Mouse (Mus musculus): ENCODE data around the gene Gm47996. TPM values are rescaled to one million over a fixed set of nuclear protein-coding genes. Genes with fewer than 3 reads are reported as not detected.
"Not testable (repeated sequence)": the region's sequence is repeated elsewhere in the genome, so short reads cannot be mapped to it uniquely, and the experiment has no call there.

The Gm47996 gene
- polyA plus RNA-seq (2015; fragmentation: Nextera tagmentation; extraction: Ambion mirVana), result not detected in 2 replicates

DNA sequence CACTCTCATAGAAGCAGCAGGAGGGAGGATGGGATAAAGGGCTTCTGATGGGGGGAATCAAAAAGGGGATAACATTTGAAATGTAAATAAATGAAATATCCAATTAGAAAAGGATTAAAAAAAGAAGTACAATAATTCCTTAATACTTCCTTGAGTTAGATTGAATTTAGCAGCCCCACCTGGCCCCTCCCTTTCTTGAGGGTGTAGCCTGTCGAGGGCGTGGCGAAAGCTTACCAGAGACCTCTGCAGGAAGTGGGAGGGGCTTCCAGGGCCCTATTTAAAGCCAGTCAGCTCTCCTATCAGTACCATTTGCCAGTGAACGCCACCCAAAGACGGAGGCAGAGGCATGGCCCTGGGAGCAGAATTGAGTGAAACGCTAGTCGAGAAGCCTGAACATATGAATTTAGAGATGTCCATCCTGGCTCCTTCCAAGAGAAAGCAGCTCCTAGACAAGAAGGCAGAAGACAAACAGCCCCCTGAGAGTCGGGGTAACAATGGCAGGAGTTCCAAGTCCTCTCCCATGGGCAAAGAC lies at the start of gene Gm47996:
TSS of gene Gm47996 (plus strand) at position 308 of the 532 bp plus-strand sequence.
- not testable (repeated sequence) for H3K36me3 ChIP-seq; H3K9me3 ChIP-seq; H3K27ac ChIP-seq; H3K9ac ChIP-seq; H3K4me2 ChIP-seq (replicated peaks); H3K27me3 ChIP-seq (replicated peaks); H3K4me3 ChIP-seq (replicated peaks); ATAC-seq; H3K4me1 ChIP-seq (replicated peaks)
- WGBS, result 75% methylated on average over 5 of the region's 8 CpGs

DNA sequence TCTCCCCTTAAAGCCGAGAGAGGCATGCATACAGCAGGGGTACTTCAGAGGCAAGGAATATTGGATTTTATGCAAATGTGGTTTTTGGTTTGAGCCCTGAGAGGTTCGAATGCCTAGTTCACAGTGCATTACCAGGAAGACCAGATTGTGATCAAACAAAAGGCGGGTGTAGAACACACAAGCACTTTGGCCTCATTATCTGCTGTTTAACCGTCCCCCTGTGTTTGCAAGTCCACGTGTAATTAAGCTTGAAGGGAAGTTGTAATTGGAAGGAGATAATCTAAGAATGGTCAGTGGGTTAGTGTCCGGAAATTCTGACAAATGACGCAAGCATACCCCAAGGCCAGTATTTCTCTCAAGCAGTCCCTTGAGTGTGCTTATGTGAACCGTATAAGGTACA lies 43.9 kb upstream of the Gm47996 start:
- H3K4me2 ChIP-seq (replicated peaks), result no peak overlapping the region
- H3K36me3 ChIP-seq, result no peaks in the 10 kb centered on the region
- H3K27me3 ChIP-seq (replicated peaks), result no peaks in the 10 kb centered on the region
- H3K9ac ChIP-seq, result no peak overlapping the region
- H3K4me1 ChIP-seq (replicated peaks), result 0 out of 2 replicates have a peak, but pooled peaks cover 3% of the 10 kb centered on the region
- no peaks in the 10 kb centered on the region for H3K9me3 ChIP-seq
- H3K27ac ChIP-seq, result no peak overlapping the region
- peak; percentile 57 for ATAC-seq
- no peak overlapping the region for H3K4me3 ChIP-seq (replicated peaks)
- 38% methylated on average over 8 of the region's 8 CpGs for WGBS

DNA sequence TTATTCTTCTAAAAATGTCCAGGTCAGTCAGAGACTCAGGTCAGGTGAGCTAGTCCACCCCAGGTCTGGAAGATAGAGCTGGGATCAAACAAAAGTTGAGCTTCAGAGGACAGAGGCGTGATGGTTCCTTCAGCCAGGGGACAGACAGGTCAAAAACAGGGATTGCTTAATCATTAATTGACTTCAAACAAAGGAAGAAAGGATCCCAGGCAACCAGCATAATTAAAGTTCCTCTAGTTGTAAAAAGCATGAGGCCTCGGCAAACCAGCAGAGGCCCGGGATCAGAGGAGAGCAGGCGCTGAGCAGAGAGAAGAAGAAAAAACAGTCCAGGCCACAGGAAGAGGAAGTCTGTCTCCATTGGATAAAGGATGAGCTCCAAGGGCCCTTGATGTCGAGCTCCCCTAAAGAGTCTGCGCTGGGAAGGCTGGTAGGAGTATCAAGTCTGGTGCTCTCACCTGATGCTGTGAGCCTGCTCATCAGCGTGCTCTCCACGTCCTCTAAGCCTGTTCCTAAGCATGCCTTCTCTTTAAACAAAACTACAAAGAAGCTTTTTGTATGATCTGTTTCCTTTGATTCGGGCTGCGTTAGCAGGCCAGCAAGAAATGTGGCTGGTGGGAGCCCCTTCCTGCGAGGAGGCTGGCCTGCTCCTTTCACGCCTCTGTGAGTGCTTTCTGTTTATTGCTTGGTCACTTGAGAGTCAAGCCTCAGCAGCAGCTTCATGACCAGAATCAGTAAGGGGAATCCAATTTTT lies 42.5 kb upstream of the Gm47996 start:
- H3K4me1 ChIP-seq (replicated peaks), result 0 out of 2 replicates have a peak, but pooled peaks cover 3% of the 10 kb centered on the region
- no peak overlapping the region for H3K4me3 ChIP-seq (replicated peaks)
- 0 out of 2 replicates have a peak overlapping the region, but pooled peaks have one; percentile 4 for H3K9ac ChIP-seq
- ATAC-seq, result peak; percentile 73
- H3K27ac ChIP-seq, result peak overlapping the region; percentile 80
- no peaks in the 10 kb centered on the region for H3K9me3 ChIP-seq
- H3K36me3 ChIP-seq, result no peaks in the 10 kb centered on the region
- H3K27me3 ChIP-seq (replicated peaks), result no peaks in the 10 kb centered on the region
- peak overlapping the region; percentile 35 for H3K4me2 ChIP-seq (replicated peaks)
- WGBS, result 17% methylated on average over 12 of the region's 12 CpGs

DNA sequence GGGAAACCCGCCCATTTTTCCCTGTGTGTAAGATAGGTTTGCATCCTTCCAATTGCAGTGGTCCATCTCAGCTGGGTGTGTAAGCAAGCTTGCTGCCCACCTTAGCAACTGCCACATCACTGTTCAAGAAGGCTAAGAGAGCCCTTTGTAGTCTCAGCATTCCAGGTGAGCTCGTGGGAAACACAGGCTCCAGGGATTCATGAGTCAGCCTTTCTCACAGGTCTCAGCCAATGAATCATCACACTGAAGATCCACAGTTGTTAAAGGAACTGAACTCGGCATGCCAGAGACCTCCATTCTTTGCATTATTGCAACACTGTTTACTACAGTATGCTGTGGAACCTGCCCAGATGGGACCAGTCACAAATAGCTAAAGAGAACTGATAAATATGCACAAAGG lies 41.3 kb upstream of the Gm47996 start:
- Histone ChIP-seq H3K9ac (no peak overlapping the region), H3K27ac (0 out of 2 replicates have a peak overlapping the region, but pooled peaks have one; percentile 61), H3K36me3 (no peaks in the 10 kb centered on the region), H3K4me1 (replicated peaks) (0 out of 2 replicates have a peak, but pooled peaks cover 3% of the 10 kb centered on the region), H3K27me3 (replicated peaks) (no peaks in the 10 kb centered on the region), H3K4me2 (replicated peaks) (no peak overlapping the region), H3K4me3 (replicated peaks) (no peak overlapping the region), H3K9me3 (no peaks in the 10 kb centered on the region)
- WGBS, result 47% methylated on average over 3 of the region's 3 CpGs
- no peak for ATAC-seq

- Histone ChIP-seq H3K4me3 (replicated peaks) (no peak overlapping the region), H3K9me3 (no peaks in the 10 kb centered on the region), H3K9ac (no peak overlapping the region), H3K27ac (no peak overlapping the region), H3K4me2 (replicated peaks) (no peak overlapping the region), H3K27me3 (replicated peaks) (no peaks in the 10 kb centered on the region), H3K36me3 (no peaks in the 10 kb centered on the region), H3K4me1 (replicated peaks) (0 out of 2 replicates have a peak, but pooled peaks cover 3% of the 10 kb centered on the region)
- WGBS, result 70% methylated on average over 2 of the region's 2 CpGs
- ATAC-seq, result no peak
Observed at GRCm38 (mm10) chr1:151171572-151172461, 38.1 kb upstream of the Gm47996 start.

DNA sequence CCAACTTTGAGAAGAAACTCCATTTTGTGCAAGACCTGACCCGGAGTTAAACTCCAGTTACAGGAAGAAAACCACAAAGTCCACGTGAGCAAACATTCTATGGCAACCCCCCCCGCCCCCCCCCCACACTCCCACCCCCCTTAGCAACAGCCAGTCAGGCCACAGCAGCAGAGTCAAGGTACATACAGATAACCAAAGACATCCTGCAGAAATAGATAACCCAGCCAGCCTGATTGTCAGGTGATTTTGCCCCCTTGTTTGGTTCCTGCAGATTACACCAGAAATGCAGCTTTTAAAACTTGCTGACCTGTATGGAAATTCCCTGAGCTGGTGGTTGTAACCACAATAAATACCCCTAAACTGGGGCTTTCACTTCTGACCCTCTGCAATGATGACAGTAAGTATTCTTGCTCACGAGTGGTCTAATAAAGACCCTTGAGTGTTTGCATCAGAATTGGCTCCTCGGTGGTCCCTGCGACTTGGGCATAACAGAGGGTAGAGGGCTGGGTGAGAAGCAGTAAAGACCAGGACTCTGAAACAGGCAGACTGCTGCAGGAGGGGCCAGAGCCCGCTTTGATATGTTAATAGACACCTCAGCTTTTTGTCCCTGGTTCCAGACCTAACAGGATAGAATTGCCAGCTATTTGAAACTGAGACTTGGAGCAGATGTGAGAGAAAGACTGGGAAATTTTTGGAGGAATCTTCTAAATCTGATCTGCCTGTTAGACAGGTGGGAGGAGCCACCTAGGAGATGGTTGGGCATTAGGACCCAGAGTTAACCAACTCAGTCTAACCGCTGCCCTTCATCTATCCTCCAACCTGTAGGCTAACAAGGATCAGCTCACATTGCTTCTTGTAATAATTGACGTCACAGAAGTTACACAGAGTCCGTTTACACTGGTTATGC lies 32.6 kb upstream of the Gm47996 start:
- Histone ChIP-seq H3K4me1 (replicated peaks) (0 out of 2 replicates have a peak, but pooled peaks cover 3% of the 10 kb centered on the region), H3K4me2 (replicated peaks) (peak overlapping the region; percentile 51), H3K27ac (peak overlapping the region; percentile 63), H3K36me3 (no peaks in the 10 kb centered on the region), H3K4me3 (replicated peaks) (no peak overlapping the region), H3K9ac (no peak overlapping the region), H3K9me3 (no peaks in the 10 kb centered on the region), H3K27me3 (replicated peaks) (no peaks in the 10 kb centered on the region)
- peak; percentile 94 for ATAC-seq
- WGBS, result 13% methylated on average over 10 of the region's 10 CpGs

GRCm38 (mm10) chr1:151177937-151178271 lies 32.0 kb upstream of the Gm47996 start:
- Histone ChIP-seq H3K27me3 (replicated peaks) (no peaks in the 10 kb centered on the region), H3K9ac (no peak overlapping the region), H3K36me3 (no peaks in the 10 kb centered on the region), H3K4me3 (replicated peaks) (no peak overlapping the region), H3K9me3 (no peaks in the 10 kb centered on the region), H3K4me2 (replicated peaks) (peak overlapping the region; percentile 51), H3K4me1 (replicated peaks) (0 out of 2 replicates have a peak, but pooled peaks cover 3% of the 10 kb centered on the region), H3K27ac (peak overlapping the region; percentile 63; the same call in 1 of the 2 replicates)
- 11% methylated on average over 4 of the region's 4 CpGs for WGBS
- no peak for ATAC-seq

GRCm38 (mm10) chr1:151178505-151179083 lies 31.3 kb upstream of the Gm47996 start:
- no peaks in the 10 kb centered on the region for H3K9me3 ChIP-seq
- H3K36me3 ChIP-seq, result no peaks in the 10 kb centered on the region
- no peak overlapping the region for H3K9ac ChIP-seq
- H3K27ac ChIP-seq, result no peak overlapping the region
- H3K27me3 ChIP-seq (replicated peaks), result no peaks in the 10 kb centered on the region
- H3K4me2 ChIP-seq (replicated peaks), result no peak overlapping the region
- H3K4me3 ChIP-seq (replicated peaks), result no peak overlapping the region
- H3K4me1 ChIP-seq (replicated peaks), result 0 out of 2 replicates have a peak, but pooled peaks cover 3% of the 10 kb centered on the region
- 38% methylated on average over 2 of the region's 2 CpGs for WGBS
- ATAC-seq, result no peak

GRCm38 (mm10) chr1:151180167-151180566 lies 29.8 kb upstream of the Gm47996 start:
- Histone ChIP-seq H3K9me3 (no peaks in the 10 kb centered on the region), H3K27ac (no peak overlapping the region), H3K9ac (no peak overlapping the region), H3K4me2 (replicated peaks) (no peak overlapping the region), H3K36me3 (no peaks in the 10 kb centered on the region), H3K4me1 (replicated peaks) (0 out of 2 replicates have a peak, but pooled peaks cover 3% of the 10 kb centered on the region), H3K27me3 (replicated peaks) (no peaks in the 10 kb centered on the region), H3K4me3 (replicated peaks) (no peak overlapping the region)
- WGBS, result 83% methylated on average over 2 of the region's 2 CpGs
- no peak for ATAC-seq

DNA sequence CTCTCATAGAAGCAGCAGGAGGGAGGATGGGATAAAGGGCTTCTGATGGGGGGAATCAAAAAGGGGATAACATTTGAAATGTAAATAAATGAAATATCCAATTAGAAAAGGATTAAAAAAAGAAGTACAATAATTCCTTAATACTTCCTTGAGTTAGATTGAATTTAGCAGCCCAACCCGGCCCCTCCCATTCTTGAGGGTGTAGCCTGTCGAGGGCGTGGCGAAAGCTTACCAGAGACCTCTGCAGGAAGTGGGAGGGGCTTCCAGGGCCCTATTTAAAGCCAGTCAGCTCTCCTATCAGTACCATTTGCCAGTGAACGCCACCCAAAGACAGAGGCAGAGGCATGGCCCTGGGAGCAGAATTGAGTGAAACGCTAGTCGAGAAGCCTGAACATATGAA lies 27.7 kb upstream of the Gm47996 start, which contains the start of gene Gm47985:
TSS of gene Gm47985 (plus strand) at position 272 of the 400 bp plus-strand sequence.
- not testable (repeated sequence) for H3K9me3 ChIP-seq; H3K27me3 ChIP-seq (replicated peaks); H3K9ac ChIP-seq; H3K4me2 ChIP-seq (replicated peaks); H3K4me1 ChIP-seq (replicated peaks); ATAC-seq; H3K4me3 ChIP-seq (replicated peaks); H3K27ac ChIP-seq; H3K36me3 ChIP-seq
- WGBS, result no CpG with 5 or more reads among the region's 7 CpGs

- not testable (repeated sequence) for H3K9ac ChIP-seq; H3K9me3 ChIP-seq; H3K36me3 ChIP-seq; H3K4me1 ChIP-seq (replicated peaks); H3K4me3 ChIP-seq (replicated peaks); H3K27ac ChIP-seq; H3K4me2 ChIP-seq (replicated peaks); H3K27me3 ChIP-seq (replicated peaks); ATAC-seq
- whole genome bisulfite sequencing, result 80% methylated on average over 3 of the region's 3 CpGs
Observed at GRCm38 (mm10) chr1:151186186-151186585, 23.7 kb upstream of the Gm47996 start.

Measured in intestine, embryonic 15.5 days (tissue).